Mouse (Mus musculus) liver, embryonic 14.5 days (tissue): Measurements from ENCODE around the gene Rasa2. TPM values are rescaled to one million over a fixed set of nuclear protein-coding genes. Genes with fewer than 3 reads are reported as not detected.

Experiments used
- ATAC-seq: fragments of 200-750 bp; cut with Nextera tagmentation; 2 replicates; pipeline ENCODE4 v1.8.0; 2017; ENCODE audit warnings: moderate number of reproducible peaks, mild to moderate bottlenecking, moderate library complexity; ENCODE audit not compliant: insufficient read depth
- DNase-seq, 3 experiments: peaks; one replicate each; pipeline ENCODE4 v3.0.0-alpha.2; 2012 to 2013; ENCODE audit warnings: low read depth in 3 of 3, low spot score in 3 of 3
- H3K27ac ChIP-seq: fragments of 300-500 bp; sonication (generic); 2 replicates; pipeline ENCODE4 v1.5.1; 2014; ENCODE audit warnings: moderate library complexity, mild to moderate bottlenecking, control low read depth, inconsistent platforms
- H3K27me3 ChIP-seq: fragments of 300-500 bp; sonication (generic); 2 replicates; pipeline ENCODE4 v1.6.1; 2014; ENCODE audit warnings: mild to moderate bottlenecking, low read length, moderate library complexity; ENCODE audit not compliant: control insufficient read depth, insufficient read depth
- H3K36me3 ChIP-seq: fragments of 300-500 bp; sonication (generic); replicated peaks from 2 replicates; pipeline ENCODE4 v1.6.1; 2014; ENCODE audit warnings: low read depth; ENCODE audit not compliant: control insufficient read depth, insufficient read depth
- H3K4me1 ChIP-seq, 2 experiments: fragments of 200-500 bp in 1 of 2; fragments of 300-500 bp in 1 of 2; sonication (generic) in 1 of 2; replicated peaks; 2 replicates each; pipeline ENCODE4 v1.6.1; 2012 to 2014; ENCODE audit warnings: antibody characterized with exemption in 1 of 2, inconsistent platforms in 1 of 2, low read length in 1 of 2; ENCODE audit not compliant: control insufficient read depth in 2 of 2, insufficient read depth in 2 of 2
- H3K4me2 ChIP-seq: fragments of 300-500 bp; sonication (generic); 2 replicates; pipeline ENCODE4 v1.6.1; 2014; ENCODE audit warnings: low read depth, mild to moderate bottlenecking, control low read depth, moderate library complexity
- H3K4me3 ChIP-seq, 2 experiments: fragments of 200-500 bp in 1 of 2; fragments of 300-500 bp in 1 of 2; sonication (generic) in 1 of 2; 2 replicates each; pipeline ENCODE4 v1.5.1; 2012 to 2014; ENCODE audit warnings: low read depth in 2 of 2, low read length in 2 of 2, mild to moderate bottlenecking in 2 of 2, control low read depth in 1 of 2, inconsistent platforms in 1 of 2, moderate library complexity in 1 of 2; ENCODE audit not compliant: insufficient read depth in 1 of 2
- H3K9ac ChIP-seq: fragments of 300-500 bp; sonication (generic); replicated peaks from 2 replicates; pipeline ENCODE4 v1.6.1; 2014; ENCODE audit warnings: mild to moderate bottlenecking, control low read depth, moderate library complexity
- H3K9me3 ChIP-seq: fragments of 300-500 bp; sonication (generic); 2 replicates; pipeline ENCODE4 v1.6.1; 2016; ENCODE audit warnings: low read length, mixed read lengths; ENCODE audit not compliant: control insufficient read depth
- CTCF ChIP-seq: IDR thresholded peaks from 2 replicates; pipeline ENCODE4 v1.5.1; 2016; ENCODE audit warnings: antibody characterized with exemption, low read depth, control low read depth
- EP300 ChIP-seq: IDR thresholded peaks from 2 replicates; pipeline ENCODE4 v1.6.1; 2016; ENCODE audit warnings: antibody characterized with exemption, low read depth
- WGBS: fragments of 180-500 bp; shearing (Covaris S2); extraction: QIAGEN DNeasy Blood & Tissue Kit; methylation state at CpG from one replicate; pipeline ENCODE4 v1.1.7; 2014; ENCODE audit not compliant: insufficient replicate concordance; 5-methylcytosine and 5-hydroxymethylcytosine counted together
- polyA plus RNA-seq, 2 experiments: library from polyadenylated mRNA; depleted of rRNA in 1 of 2; stranded (reverse) in 1 of 2; unstranded in 1 of 2; fragments of >200 nt; fragmentation: Nextera tagmentation in 1 of 2; extraction: Ambion mirVana in 1 of 2; gene quantifications; 2 replicates each; pipeline versions ENCODE4 v1.2.1 to v1.2.3; 2012 to 2014

Gene Rasa2
- polyA plus RNA-seq, 2 experiments: 0.84 to 2.3 TPM

- Histone ChIP-seq H3K36me3 (no peaks in the 10 kb centered on the region), H3K9me3 (no peaks in the 10 kb centered on the region), H3K4me1 (peaks cover 3 to 21% of the 10 kb centered on the region in 2 experiments), H3K27ac (no peak overlapping the region), H3K27me3 (peaks cover 16% of the 10 kb centered on the region), H3K9ac (no peak overlapping the region), H3K4me3 (no peak overlapping the region), H3K4me2 (no peak overlapping the region)
- TF ChIP-seq EP300: no peak
- TF ChIP-seq CTCF: no peak
- DNase-seq (no peak), ATAC-seq (no peak)
- WGBS: 59% methylated on average over 6 of the region's 6 CpGs
These were observed 3.8 kb upstream of the Rasa2 start for GRCm38 (mm10) chr9:96635176-96635575.

GRCm38 (mm10) chr9:96633771-96634170 is 2.4 kb upstream of the Rasa2 start:
- Histone ChIP-seq H3K4me1 (peaks cover 3 to 22% of the 10 kb centered on the region in 2 experiments), H3K4me2 (no peak overlapping the region), H3K4me3 (no peak overlapping the region), H3K27ac (no peak overlapping the region), H3K9me3 (no peaks in the 10 kb centered on the region), H3K36me3 (no peaks in the 10 kb centered on the region), H3K27me3 (peaks cover 19% of the 10 kb centered on the region), H3K9ac (no peak overlapping the region)
- DNase-seq (no peak), ATAC-seq (no peak)
- TF ChIP-seq EP300 (no peak), CTCF (no peak)
- 45% methylated on average over 2 of the region's 2 CpGs for WGBS

GRCm38 (mm10) chr9:96632756-96633155 is 1.3 kb upstream of the Rasa2 start:
- no peak for TF ChIP-seq EP300
- TF ChIP-seq CTCF: no peak
- WGBS: 45% methylated on average over 7 of the region's 7 CpGs
- H3K27ac ChIP-seq: no peak overlapping the region
- no peaks in the 10 kb centered on the region for H3K9me3 ChIP-seq
- H3K36me3 ChIP-seq: no peaks in the 10 kb centered on the region
- H3K4me2 ChIP-seq: no peak overlapping the region
- DNase-seq (no peak), ATAC-seq (no peak)
- H3K27me3 ChIP-seq: peaks cover 19% of the 10 kb centered on the region
- H3K4me1 ChIP-seq: peaks cover 3 to 21% of the 10 kb centered on the region in 2 experiments
- no peak overlapping the region for H3K4me3 ChIP-seq
- H3K9ac ChIP-seq: no peak overlapping the region

GRCm38 (mm10) chr9:96632073-96632690 is 765 bp upstream of the Rasa2 start:
- WGBS: 57% methylated on average over 6 of the region's 6 CpGs

GRCm38 (mm10) chr9:96630571-96631388 is 637 bp downstream of the Rasa2 start:
- DNase-seq: no peak
- no peaks in the 10 kb centered on the region for H3K36me3 ChIP-seq
- peak overlapping the region; percentile 91 for H3K4me2 ChIP-seq
- H3K9ac ChIP-seq: peak overlapping the region; percentile 71
- peaks cover 3 to 23% of the 10 kb centered on the region in 2 experiments for H3K4me1 ChIP-seq
- peak; percentile 76 for ATAC-seq
- WGBS: under 1% methylated on average over 97 of the region's 105 CpGs
- H3K4me3 ChIP-seq: peak overlapping the region; percentile 83
- TF ChIP-seq CTCF (no peak), EP300 (no peak)
- H3K27me3 ChIP-seq: peaks cover 19% of the 10 kb centered on the region
- H3K9me3 ChIP-seq: no peaks in the 10 kb centered on the region
- H3K27ac ChIP-seq: no peak overlapping the region

More at GRCm38 (mm10) chr9:96632073-96632690, 765 bp upstream of the Rasa2 start:
- ATAC-seq (no peak), DNase-seq (no peak)
- Histone ChIP-seq H3K4me2 (peak overlapping the region; percentile 91), H3K27ac (no peak overlapping the region), H3K4me3 (peak overlapping the region in 1 of 2 experiments; percentile 83; a peak in 2 of 4 replicates), H3K27me3 (peaks cover 19% of the 10 kb centered on the region), H3K9me3 (no peaks in the 10 kb centered on the region), H3K9ac (no peak overlapping the region), H3K36me3 (no peaks in the 10 kb centered on the region), H3K4me1 (peaks cover 3 to 25% of the 10 kb centered on the region in 2 experiments)
- TF ChIP-seq CTCF: no peak
- TF ChIP-seq EP300: no peak
